Mouse (Mus musculus) limb, embryonic 12.5 days (tissue): ENCODE measurements around the gene Fam222a. TPM values are rescaled to one million over a fixed set of nuclear protein-coding genes. Genes with fewer than 3 reads are reported as not detected.

Experiments used
- ATAC-seq: fragments of 200-750 bp; cut with Nextera tagmentation; 2 replicates; pipeline ENCODE4 v1.8.0; 2017; ENCODE audit warnings: low read depth, moderate TSS enrichment; ENCODE audit not compliant: insufficient number of reproducible peaks, insufficient read depth, low FRiP score, low TSS enrichment
- H3K27ac ChIP-seq: fragments of 300-500 bp; sonication (generic); 2 replicates; pipeline ENCODE4 v1.5.1; 2016; ENCODE audit warnings: mild to moderate bottlenecking, moderate library complexity
- H3K27me3 ChIP-seq: fragments of 300-500 bp; sonication (generic); 2 replicates; pipeline ENCODE4 v1.6.1; 2016; ENCODE audit warnings: mild to moderate bottlenecking, moderate library complexity
- H3K36me3 ChIP-seq: fragments of 300-500 bp; sonication (generic); 2 replicates; pipeline ENCODE4 v1.6.1; 2016; ENCODE audit warnings: mild to moderate bottlenecking, moderate library complexity
- H3K4me1 ChIP-seq: fragments of 300-500 bp; sonication (generic); replicated peaks from 2 replicates; pipeline ENCODE4 v1.6.1; 2016
- H3K4me2 ChIP-seq: fragments of 300-500 bp; sonication (generic); 2 replicates; pipeline ENCODE4 v1.6.1; 2016; ENCODE audit warnings: mild to moderate bottlenecking, moderate library complexity
- H3K4me3 ChIP-seq: fragments of 300-500 bp; sonication (generic); replicated peaks from 2 replicates; pipeline ENCODE4 v1.5.1; 2016; ENCODE audit warnings: mild to moderate bottlenecking
- H3K9ac ChIP-seq: fragments of 300-500 bp; sonication (generic); replicated peaks from 2 replicates; pipeline ENCODE4 v1.6.1; 2016; ENCODE audit warnings: mild to moderate bottlenecking, moderate library complexity
- H3K9me3 ChIP-seq: fragments of 300-500 bp; sonication (generic); 2 replicates; pipeline ENCODE4 v1.6.1; 2016; ENCODE audit warnings: mild to moderate bottlenecking, moderate library complexity
- WGBS: fragments of 180-500 bp; shearing (Covaris S2); methylation state at CpG from one replicate; pipeline ENCODE4 v1.1.7; 2016; 5-methylcytosine and 5-hydroxymethylcytosine counted together
- polyA plus RNA-seq: library from polyadenylated mRNA; unstranded; fragments of >200 nt; fragmentation: Nextera tagmentation; extraction: Ambion mirVana; gene quantifications from 2 replicates; pipeline ENCODE4 v1.2.1, GENCODE M21; 2016

The Fam222a gene
- polyA plus RNA-seq, 1 experiment from 2014 or later: 1.7 TPM

- Histone ChIP-seq H3K9ac (no peak overlapping the region), H3K27ac (no peak overlapping the region), H3K9me3 (no peaks in the 10 kb centered on the region), H3K4me1 (peaks cover 8% of the 10 kb centered on the region; the same call in 1 of the 2 replicates), H3K27me3 (peaks cover 65% of the 10 kb centered on the region), H3K4me3 (0 out of 2 replicates have a peak overlapping the region, but pooled peaks have one; percentile 16), H3K4me2 (peak overlapping the region; percentile 43), H3K36me3 (no peaks in the 10 kb centered on the region)
- 15% methylated on average over 22 of the region's 22 CpGs for WGBS
- ATAC-seq: 0 out of 2 replicates have a peak, but pooled peaks have one; percentile 16
Observed at GRCm38 (mm10) chr5:114638769-114639644, 71.2 kb downstream of the Fam222a start.

GRCm38 (mm10) chr5:114639645-114639957 is 71.8 kb downstream of the Fam222a start:
- peaks cover 8% of the 10 kb centered on the region; the same call in 1 of the 2 replicates for H3K4me1 ChIP-seq
- no peaks in the 10 kb centered on the region for H3K36me3 ChIP-seq
- H3K9ac ChIP-seq: no peak overlapping the region
- ATAC-seq: no peak
- no peak overlapping the region for H3K4me3 ChIP-seq
- H3K9me3 ChIP-seq: no peaks in the 10 kb centered on the region
- 39% methylated on average over 7 of the region's 7 CpGs for WGBS
- peaks cover 67% of the 10 kb centered on the region for H3K27me3 ChIP-seq
- H3K4me2 ChIP-seq: peak overlapping the region; percentile 43
- H3K27ac ChIP-seq: no peak overlapping the region

GRCm38 (mm10) chr5:114640809-114641208 is 73.0 kb downstream of the Fam222a start:
- peaks cover 56% of the 10 kb centered on the region for H3K27me3 ChIP-seq
- WGBS: 74% methylated on average over 10 of the region's 10 CpGs
- no peak for ATAC-seq

GRCm38 (mm10) chr5:114644918-114645317 is 77.1 kb downstream of the Fam222a start:
- no peaks in the 10 kb centered on the region for H3K9me3 ChIP-seq
- H3K9ac ChIP-seq: 0 out of 2 replicates have a peak overlapping the region, but pooled peaks have one; percentile 34
- no peak overlapping the region for H3K4me3 ChIP-seq
- 34% methylated on average over 6 of the region's 6 CpGs for WGBS
- H3K27me3 ChIP-seq: peaks cover 34% of the 10 kb centered on the region
- no peaks in the 10 kb centered on the region for H3K36me3 ChIP-seq
- H3K4me1 ChIP-seq: peaks cover 17% of the 10 kb centered on the region
- no peak for ATAC-seq
- no peak overlapping the region for H3K27ac ChIP-seq
- H3K4me2 ChIP-seq: no peak overlapping the region

More at GRCm38 (mm10) chr5:114640809-114641208, 73.0 kb downstream of the Fam222a start:
- Histone ChIP-seq H3K4me1 (peaks cover 12% of the 10 kb centered on the region), H3K36me3 (no peaks in the 10 kb centered on the region), H3K4me3 (no peak overlapping the region), H3K4me2 (no peak overlapping the region), H3K27ac (no peak overlapping the region), H3K9me3 (no peaks in the 10 kb centered on the region), H3K9ac (no peak overlapping the region)

- no peak overlapping the region for H3K4me2 ChIP-seq
- H3K4me3 ChIP-seq: no peak overlapping the region
- H3K27me3 ChIP-seq: peaks cover 30% of the 10 kb centered on the region
- ATAC-seq: no peak
- peaks cover 27% of the 10 kb centered on the region for H3K4me1 ChIP-seq
- no peaks in the 10 kb centered on the region for H3K9me3 ChIP-seq
- 82% methylated on average over 5 of the region's 5 CpGs for WGBS
- no peak overlapping the region for H3K27ac ChIP-seq
- no peaks in the 10 kb centered on the region for H3K36me3 ChIP-seq
- H3K9ac ChIP-seq: no peak overlapping the region
Observed at GRCm38 (mm10) chr5:114645916-114646315, 78.1 kb downstream of the Fam222a start.

GRCm38 (mm10) chr5:114647211-114647974 is 79.6 kb downstream of the Fam222a start:
- Histone ChIP-seq H3K9ac (0 out of 2 replicates have a peak overlapping the region, but pooled peaks have one; percentile 23), H3K4me3 (peak overlapping the region; percentile 30), H3K27me3 (peaks cover 21% of the 10 kb centered on the region; the same call in 1 of the 2 replicates), H3K4me2 (peak overlapping the region; percentile 58), H3K9me3 (no peaks in the 10 kb centered on the region), H3K4me1 (peaks cover 36% of the 10 kb centered on the region), H3K27ac (0 out of 2 replicates have a peak overlapping the region, but pooled peaks have one; percentile 20), H3K36me3 (no peaks in the 10 kb centered on the region)
- peak; percentile 50 for ATAC-seq
- 3% methylated on average over 27 of the region's 27 CpGs for WGBS

GRCm38 (mm10) chr5:114648728-114649311 is 81.0 kb downstream of the Fam222a start:
- no peaks in the 10 kb centered on the region for H3K9me3 ChIP-seq
- H3K4me2 ChIP-seq: no peak overlapping the region
- H3K9ac ChIP-seq: no peak overlapping the region
- H3K4me1 ChIP-seq: peaks cover 36% of the 10 kb centered on the region
- ATAC-seq: no peak
- 76% methylated on average over 11 of the region's 11 CpGs for WGBS
- no peak overlapping the region for H3K27ac ChIP-seq
- H3K36me3 ChIP-seq: no peaks in the 10 kb centered on the region
- H3K27me3 ChIP-seq: peaks cover 22% of the 10 kb centered on the region; the same call in 1 of the 2 replicates
- H3K4me3 ChIP-seq: no peak overlapping the region

GRCm38 (mm10) chr5:114651002-114651401 is 83.2 kb downstream of the Fam222a start:
- WGBS: 44% methylated on average over 14 of the region's 14 CpGs
- no peak overlapping the region for H3K4me3 ChIP-seq
- no peak overlapping the region for H3K4me2 ChIP-seq
- H3K9ac ChIP-seq: no peak overlapping the region; the same call in 1 of the 2 replicates
- H3K27ac ChIP-seq: 0 out of 2 replicates have a peak overlapping the region, but pooled peaks have one; percentile 37
- no peaks in the 10 kb centered on the region for H3K36me3 ChIP-seq
- ATAC-seq: no peak
- peaks cover 32% of the 10 kb centered on the region for H3K4me1 ChIP-seq
- peaks cover 28% of the 10 kb centered on the region for H3K27me3 ChIP-seq
- H3K9me3 ChIP-seq: no peaks in the 10 kb centered on the region

- H3K36me3 ChIP-seq: no peaks in the 10 kb centered on the region
- no peak overlapping the region for H3K4me3 ChIP-seq
- H3K4me2 ChIP-seq: no peak overlapping the region
- no peaks in the 10 kb centered on the region for H3K9me3 ChIP-seq
- 0 out of 2 replicates have a peak overlapping the region, but pooled peaks have one; percentile 37 for H3K27ac ChIP-seq
- 28% methylated on average over 3 of the region's 3 CpGs for WGBS
- no peak for ATAC-seq
- H3K9ac ChIP-seq: no peak overlapping the region
- H3K4me1 ChIP-seq: peaks cover 32% of the 10 kb centered on the region
- H3K27me3 ChIP-seq: peaks cover 32% of the 10 kb centered on the region
Observed at GRCm38 (mm10) chr5:114651449-114651848, 83.6 kb downstream of the Fam222a start.

GRCm38 (mm10) chr5:114653656-114654437 is 86.0 kb downstream of the Fam222a start:
- no peaks in the 10 kb centered on the region for H3K9me3 ChIP-seq
- H3K36me3 ChIP-seq: no peaks in the 10 kb centered on the region
- WGBS: 82% methylated on average over 14 of the region's 15 CpGs
- H3K4me1 ChIP-seq: peaks cover 33% of the 10 kb centered on the region
- H3K27ac ChIP-seq: no peak overlapping the region
- H3K27me3 ChIP-seq: peaks cover 51% of the 10 kb centered on the region
- H3K4me2 ChIP-seq: no peak overlapping the region
- ATAC-seq: no peak
- no peak overlapping the region for H3K4me3 ChIP-seq
- H3K9ac ChIP-seq: no peak overlapping the region
